Mouse (Mus musculus) neural tube, embryonic 12.5 days (tissue): Measurements from ENCODE around the gene Lrrk1. TPM values are rescaled to one million over a fixed set of nuclear protein-coding genes. Genes with fewer than 3 reads are reported as not detected.
A peak's percentile ranks its signal among the peaks of the same experiment; 100 is the strongest.

Experiments
- ATAC-seq: fragments of 200-750 bp; cut with Nextera tagmentation; 2 replicates; pipeline ENCODE4 v1.8.0; 2017; ENCODE audit warnings: low read depth, mild to moderate bottlenecking, moderate TSS enrichment, moderate library complexity; ENCODE audit not compliant: low FRiP score
- H3K27ac ChIP-seq: fragments of 300-500 bp; sonication (generic); 2 replicates; pipeline ENCODE4 v1.5.1; 2016
- H3K27me3 ChIP-seq: fragments of 300-500 bp; sonication (generic); replicated peaks from 2 replicates; pipeline ENCODE4 v1.6.1; 2016; ENCODE audit warnings: mild to moderate bottlenecking
- H3K36me3 ChIP-seq: fragments of 300-500 bp; sonication (generic); 2 replicates; pipeline ENCODE4 v1.6.1; 2016; ENCODE audit warnings: mild to moderate bottlenecking
- H3K4me1 ChIP-seq: fragments of 300-500 bp; sonication (generic); 2 replicates; pipeline ENCODE4 v1.6.1; 2016
- H3K4me2 ChIP-seq: fragments of 300-500 bp; sonication (generic); replicated peaks from 2 replicates; pipeline ENCODE4 v1.6.1; 2016; ENCODE audit warnings: mild to moderate bottlenecking
- H3K4me3 ChIP-seq: fragments of 300-500 bp; sonication (generic); 2 replicates; pipeline ENCODE4 v1.5.1; 2016
- H3K9ac ChIP-seq: fragments of 300-500 bp; sonication (generic); 2 replicates; pipeline ENCODE4 v1.6.1; 2016; ENCODE audit warnings: mild to moderate bottlenecking
- H3K9me3 ChIP-seq: fragments of 300-500 bp; sonication (generic); 2 replicates; pipeline ENCODE4 v1.6.1; 2016; ENCODE audit warnings: mild to moderate bottlenecking
- WGBS: fragments of 180-500 bp; shearing (Covaris S2); methylation state at CpG from one replicate; pipeline ENCODE4 v1.1.7; 2016; 5-methylcytosine and 5-hydroxymethylcytosine counted together
- polyA plus RNA-seq: library from polyadenylated mRNA; unstranded; fragments of >200 nt; fragmentation: Nextera tagmentation; extraction: Ambion mirVana; gene quantifications from 2 replicates; pipeline ENCODE4 v1.2.1, GENCODE M21; 2016

Gene Lrrk1
- polyA plus RNA-seq, 1 experiment from 2014 or later = 8.5 TPM

- no peaks in the 10 kb centered on the region for H3K36me3 ChIP-seq
- H3K27ac ChIP-seq = no peak overlapping the region
- no peak for ATAC-seq
- H3K9me3 ChIP-seq = no peaks in the 10 kb centered on the region
- H3K4me2 ChIP-seq = no peak overlapping the region
- peaks cover 19% of the 10 kb centered on the region for H3K4me1 ChIP-seq
- no peak overlapping the region for H3K9ac ChIP-seq
- 75% methylated on average over 4 of the region's 4 CpGs for WGBS
- no peaks in the 10 kb centered on the region for H3K27me3 ChIP-seq
- no peak overlapping the region for H3K4me3 ChIP-seq
Observed at GRCm38 (mm10) chr7:66404802-66405201, 16.7 kb upstream of the Lrrk1 start.

GRCm38 (mm10) chr7:66404141-66404540 lies 16.0 kb upstream of the Lrrk1 start:
- no peaks in the 10 kb centered on the region for H3K9me3 ChIP-seq
- no peak overlapping the region for H3K27ac ChIP-seq
- 61% methylated on average over 10 of the region's 10 CpGs for WGBS
- no peak overlapping the region for H3K4me2 ChIP-seq
- peaks cover 19% of the 10 kb centered on the region for H3K4me1 ChIP-seq
- no peaks in the 10 kb centered on the region for H3K36me3 ChIP-seq
- no peaks in the 10 kb centered on the region for H3K27me3 ChIP-seq
- H3K4me3 ChIP-seq = no peak overlapping the region
- ATAC-seq = no peak
- H3K9ac ChIP-seq = no peak overlapping the region

GRCm38 (mm10) chr7:66402876-66403275 lies 14.7 kb upstream of the Lrrk1 start:
- no peak overlapping the region for H3K4me3 ChIP-seq
- H3K9ac ChIP-seq = no peak overlapping the region
- no peak overlapping the region for H3K4me2 ChIP-seq
- H3K27ac ChIP-seq = no peak overlapping the region
- peaks cover 19% of the 10 kb centered on the region for H3K4me1 ChIP-seq
- no peaks in the 10 kb centered on the region for H3K27me3 ChIP-seq
- no peaks in the 10 kb centered on the region for H3K36me3 ChIP-seq
- ATAC-seq = no peak
- no peaks in the 10 kb centered on the region for H3K9me3 ChIP-seq
- 86% methylated on average over 5 of the region's 5 CpGs for WGBS

- Histone ChIP-seq H3K9ac (no peak overlapping the region), H3K27ac (no peak overlapping the region), H3K9me3 (no peaks in the 10 kb centered on the region), H3K4me3 (no peak overlapping the region), H3K4me2 (no peak overlapping the region), H3K36me3 (no peaks in the 10 kb centered on the region), H3K4me1 (peaks cover 19% of the 10 kb centered on the region), H3K27me3 (no peaks in the 10 kb centered on the region)
- no peak for ATAC-seq
- 42% methylated on average over 8 of the region's 8 CpGs for WGBS
Observed at GRCm38 (mm10) chr7:66401605-66402004, 13.5 kb upstream of the Lrrk1 start.

GRCm38 (mm10) chr7:66397288-66397687 lies 9.1 kb upstream of the Lrrk1 start:
- Histone ChIP-seq H3K27me3 (no peaks in the 10 kb centered on the region), H3K9ac (no peak overlapping the region), H3K27ac (no peak overlapping the region), H3K9me3 (no peaks in the 10 kb centered on the region), H3K4me3 (no peak overlapping the region), H3K4me1 (peaks cover 11% of the 10 kb centered on the region), H3K4me2 (no peak overlapping the region), H3K36me3 (no peaks in the 10 kb centered on the region)
- WGBS = 40% methylated on average over 3 of the region's 3 CpGs
- ATAC-seq = no peak

- WGBS = 17% methylated on average over 28 of the region's 28 CpGs
- H3K9ac ChIP-seq = peak overlapping the region; percentile 36
Observed at GRCm38 (mm10) chr7:66388621-66389532, 727 bp upstream of the Lrrk1 start.

GRCm38 (mm10) chr7:66387419-66387812 lies 734 bp downstream of the Lrrk1 start:
- Histone ChIP-seq H3K36me3 (no peaks in the 10 kb centered on the region), H3K4me2 (peak overlapping the region; percentile 95), H3K27me3 (0 out of 2 replicates have a peak, but pooled peaks cover 2% of the 10 kb centered on the region), H3K4me1 (peaks cover 6% of the 10 kb centered on the region; the same call in 1 of the 2 replicates), H3K27ac (no peak overlapping the region), H3K9ac (no peak overlapping the region), H3K4me3 (peak overlapping the region; percentile 40), H3K9me3 (no peaks in the 10 kb centered on the region)
- WGBS = under 1% methylated on average over 13 of the region's 13 CpGs
- 0 out of 2 replicates have a peak, but pooled peaks have one; percentile 25 for ATAC-seq

More at GRCm38 (mm10) chr7:66388621-66389532, 727 bp upstream of the Lrrk1 start:
- ATAC-seq = peak; percentile 45; the same call in 1 of the 2 replicates
- Histone ChIP-seq H3K9me3 (no peaks in the 10 kb centered on the region), H3K4me3 (peak overlapping the region; percentile 40), H3K4me2 (peak overlapping the region; percentile 95), H3K4me1 (peaks cover 6% of the 10 kb centered on the region; the same call in 1 of the 2 replicates), H3K36me3 (no peaks in the 10 kb centered on the region), H3K27me3 (0 out of 2 replicates have a peak, but pooled peaks cover 2% of the 10 kb centered on the region), H3K27ac (no peak overlapping the region)

GRCm38 (mm10) chr7:66386411-66386810 lies 1.7 kb downstream of the Lrrk1 start:
- Histone ChIP-seq H3K4me1 (peaks cover 6% of the 10 kb centered on the region; the same call in 1 of the 2 replicates), H3K27ac (no peak overlapping the region), H3K9me3 (no peaks in the 10 kb centered on the region), H3K36me3 (no peaks in the 10 kb centered on the region), H3K9ac (no peak overlapping the region), H3K27me3 (0 out of 2 replicates have a peak, but pooled peaks cover 2% of the 10 kb centered on the region), H3K4me3 (no peak overlapping the region), H3K4me2 (no peak overlapping the region)
- 92% methylated on average over 6 of the region's 6 CpGs for WGBS
- no peak for ATAC-seq

- Histone ChIP-seq H3K4me3 (no peak overlapping the region), H3K4me1 (peaks cover 6% of the 10 kb centered on the region; the same call in 1 of the 2 replicates), H3K27ac (no peak overlapping the region), H3K9ac (no peak overlapping the region), H3K9me3 (no peaks in the 10 kb centered on the region), H3K36me3 (no peaks in the 10 kb centered on the region), H3K4me2 (no peak overlapping the region), H3K27me3 (0 out of 2 replicates have a peak, but pooled peaks cover 2% of the 10 kb centered on the region)
- 96% methylated on average over 12 of the region's 12 CpGs for WGBS
- no peak for ATAC-seq
Observed at GRCm38 (mm10) chr7:66385826-66386225, 2.3 kb downstream of the Lrrk1 start.

- ATAC-seq = no peak
- H3K4me2 ChIP-seq = no peak overlapping the region
- no peaks in the 10 kb centered on the region for H3K9me3 ChIP-seq
- H3K9ac ChIP-seq = no peak overlapping the region
- H3K4me1 ChIP-seq = peaks cover 6% of the 10 kb centered on the region; the same call in 1 of the 2 replicates
- H3K27me3 ChIP-seq = 0 out of 2 replicates have a peak, but pooled peaks cover 2% of the 10 kb centered on the region
- H3K27ac ChIP-seq = no peak overlapping the region
- no peak overlapping the region for H3K4me3 ChIP-seq
- 91% methylated on average over 8 of the region's 8 CpGs for WGBS
- H3K36me3 ChIP-seq = no peaks in the 10 kb centered on the region
Observed at GRCm38 (mm10) chr7:66384891-66385290, 3.3 kb downstream of the Lrrk1 start.

- peaks cover 6% of the 10 kb centered on the region; the same call in 1 of the 2 replicates for H3K4me1 ChIP-seq
- H3K27me3 ChIP-seq = 0 out of 2 replicates have a peak, but pooled peaks cover 2% of the 10 kb centered on the region
- no peak for ATAC-seq
- no peak overlapping the region for H3K4me3 ChIP-seq
- H3K4me2 ChIP-seq = no peak overlapping the region
- H3K27ac ChIP-seq = no peak overlapping the region
- H3K36me3 ChIP-seq = no peaks in the 10 kb centered on the region
- H3K9me3 ChIP-seq = no peaks in the 10 kb centered on the region
- no peak overlapping the region for H3K9ac ChIP-seq
- 79% methylated on average over 5 of the region's 5 CpGs for WGBS
Observed at GRCm38 (mm10) chr7:66384213-66384612, 3.9 kb downstream of the Lrrk1 start.

- ATAC-seq = no peak
- no peak overlapping the region for H3K4me3 ChIP-seq
- no peak overlapping the region for H3K27ac ChIP-seq
Observed at GRCm38 (mm10) chr7:66376560-66376959, 11.6 kb downstream of the Lrrk1 start.

More at GRCm38 (mm10) chr7:66376560-66376959, 11.6 kb downstream of the Lrrk1 start:
- Histone ChIP-seq H3K36me3 (no peaks in the 10 kb centered on the region), H3K4me2 (no peak overlapping the region), H3K27me3 (no peaks in the 10 kb centered on the region), H3K4me1 (no peaks in the 10 kb centered on the region), H3K9ac (no peak overlapping the region), H3K9me3 (no peaks in the 10 kb centered on the region)
- 85% methylated on average over 10 of the region's 10 CpGs for WGBS
